Mouse (Mus musculus) liver, embryonic 14.5 days (tissue): ENCODE results near the gene Supt3.

Experiments used
- CTCF ChIP-seq: IDR thresholded peaks from 2 replicates; pipeline ENCODE4 v1.5.1; 2016; ENCODE audit warnings: antibody characterized with exemption, low read depth, control low read depth
- EP300 ChIP-seq: IDR thresholded peaks from 2 replicates; pipeline ENCODE4 v1.6.1; 2016; ENCODE audit warnings: antibody characterized with exemption, low read depth

GRCm38 (mm10) chr17:44777337-44777804 lies 419 bp downstream of the Supt3 start:
- TF ChIP-seq EP300 (no peak), CTCF (no peak)
